Mouse (Mus musculus) embryonic facial prominence, embryonic 10.5 days (tissue): ENCODE data around the gene Glis1. TPM values are rescaled to one million over a fixed set of nuclear protein-coding genes. Genes with fewer than 3 reads are reported as not detected.
A peak's percentile ranks its signal among the peaks of the same experiment; 100 is the strongest.

Source experiments
- DNase-seq: peaks from one replicate; pipeline ENCODE4 v3.0.0-alpha.2; 2017; ENCODE audit warnings: low spot score
- H3K27ac ChIP-seq: fragments of 300-500 bp; sonication (generic); replicated peaks from 2 replicates; pipeline ENCODE4 v1.5.1; 2016; ENCODE audit warnings: mild to moderate bottlenecking
- H3K27me3 ChIP-seq: fragments of 300-500 bp; sonication (generic); replicated peaks from 2 replicates; pipeline ENCODE4 v1.6.1; 2016; ENCODE audit warnings: low read depth, mild to moderate bottlenecking; ENCODE audit not compliant: poor library complexity, severe bottlenecking
- H3K36me3 ChIP-seq: fragments of 300-500 bp; sonication (generic); replicated peaks from 2 replicates; pipeline ENCODE4 v1.6.1; 2016; ENCODE audit warnings: mild to moderate bottlenecking, moderate library complexity
- H3K4me1 ChIP-seq: fragments of 300-500 bp; sonication (generic); 2 replicates; pipeline ENCODE4 v1.6.1; 2016
- H3K4me3 ChIP-seq: fragments of 300-500 bp; sonication (generic); 2 replicates; pipeline ENCODE4 v1.5.1; 2016; ENCODE audit warnings: mild to moderate bottlenecking, moderate library complexity
- H3K9me3 ChIP-seq: fragments of 300-500 bp; sonication (generic); 2 replicates; pipeline ENCODE4 v1.6.1; 2016; ENCODE audit warnings: mild to moderate bottlenecking
- WGBS: fragments of 180-500 bp; shearing (Covaris S2); methylation state at CpG from one replicate; pipeline ENCODE4 v1.1.7; 2016; 5-methylcytosine and 5-hydroxymethylcytosine counted together
- polyA plus RNA-seq: library from polyadenylated mRNA; unstranded; fragments of >200 nt; fragmentation: Nextera tagmentation; extraction: Ambion mirVana; gene quantifications from 2 replicates; pipeline ENCODE4 v1.2.1, GENCODE M21; 2016

Glis1 gene
- polyA plus RNA-seq, 1 experiment from 2014 or later, result 7.3 TPM

- H3K36me3 ChIP-seq, result no peaks in the 10 kb centered on the region
- H3K4me3 ChIP-seq, result no peak overlapping the region
- peaks cover 40% of the 10 kb centered on the region for H3K27me3 ChIP-seq
- peak overlapping the region; percentile 66 for H3K27ac ChIP-seq
- WGBS, result 58% methylated on average over 19 of the region's 19 CpGs
- DNase-seq, result peak; percentile 46
- no peaks in the 10 kb centered on the region for H3K9me3 ChIP-seq
- H3K4me1 ChIP-seq, result peaks cover 67% of the 10 kb centered on the region
These were observed 136.1 kb downstream of the Glis1 start for GRCm38 (mm10) chr4:107570329-107571014.

GRCm38 (mm10) chr4:107575781-107576180 lies 141.4 kb downstream of the Glis1 start:
- no peak overlapping the region for H3K4me3 ChIP-seq
- no peaks in the 10 kb centered on the region; the same call in 1 of the 2 replicates for H3K27me3 ChIP-seq
- no peak for DNase-seq
- no peaks in the 10 kb centered on the region for H3K36me3 ChIP-seq
- peaks cover 51% of the 10 kb centered on the region for H3K4me1 ChIP-seq
- 83% methylated on average over 6 of the region's 6 CpGs for WGBS
- no peak overlapping the region for H3K27ac ChIP-seq
- no peaks in the 10 kb centered on the region for H3K9me3 ChIP-seq

- Histone ChIP-seq H3K4me1 (peaks cover 46% of the 10 kb centered on the region), H3K27ac (no peak overlapping the region)
These were observed 142.4 kb downstream of the Glis1 start for GRCm38 (mm10) chr4:107576742-107577141.

GRCm38 (mm10) chr4:107577146-107577839 lies 142.9 kb downstream of the Glis1 start:
- Histone ChIP-seq H3K27me3 (no peaks in the 10 kb centered on the region), H3K27ac (no peak overlapping the region), H3K4me1 (peaks cover 41% of the 10 kb centered on the region), H3K9me3 (no peaks in the 10 kb centered on the region), H3K36me3 (no peaks in the 10 kb centered on the region), H3K4me3 (no peak overlapping the region)
- no peak for DNase-seq
- 87% methylated on average over 12 of the region's 12 CpGs for WGBS

More at GRCm38 (mm10) chr4:107576742-107577141, 142.4 kb downstream of the Glis1 start:
- no peak for DNase-seq
- H3K27me3 ChIP-seq, result no peaks in the 10 kb centered on the region; the same call in 1 of the 2 replicates
- H3K4me3 ChIP-seq, result no peak overlapping the region
- no peaks in the 10 kb centered on the region for H3K9me3 ChIP-seq
- WGBS, result 76% methylated on average over 6 of the region's 6 CpGs
- H3K36me3 ChIP-seq, result no peaks in the 10 kb centered on the region

- DNase-seq, result peak; percentile 42
- H3K36me3 ChIP-seq, result no peaks in the 10 kb centered on the region
- no peak overlapping the region for H3K27ac ChIP-seq
- no peak overlapping the region for H3K4me3 ChIP-seq
- 0 out of 2 replicates have a peak, but pooled peaks cover 9% of the 10 kb centered on the region for H3K27me3 ChIP-seq
- no peaks in the 10 kb centered on the region for H3K9me3 ChIP-seq
- 66% methylated on average over 11 of the region's 11 CpGs for WGBS
- H3K4me1 ChIP-seq, result peaks cover 47% of the 10 kb centered on the region
These were observed 146.5 kb downstream of the Glis1 start for GRCm38 (mm10) chr4:107580883-107581282.

GRCm38 (mm10) chr4:107586391-107586790 lies 152.0 kb downstream of the Glis1 start:
- Histone ChIP-seq H3K27ac (no peak overlapping the region), H3K9me3 (no peaks in the 10 kb centered on the region), H3K27me3 (0 out of 2 replicates have a peak, but pooled peaks cover 9% of the 10 kb centered on the region), H3K4me1 (peaks cover 33% of the 10 kb centered on the region), H3K36me3 (no peaks in the 10 kb centered on the region), H3K4me3 (no peak overlapping the region)
- DNase-seq, result no peak
- WGBS, result 74% methylated on average over 5 of the region's 5 CpGs

GRCm38 (mm10) chr4:107588637-107589036 lies 154.2 kb downstream of the Glis1 start:
- Histone ChIP-seq H3K36me3 (no peaks in the 10 kb centered on the region), H3K27ac (no peak overlapping the region), H3K27me3 (peaks cover 13% of the 10 kb centered on the region; the same call in 1 of the 2 replicates), H3K4me1 (peaks cover 30% of the 10 kb centered on the region), H3K4me3 (no peak overlapping the region), H3K9me3 (no peaks in the 10 kb centered on the region)
- DNase-seq, result no peak
- 87% methylated on average over 7 of the region's 7 CpGs for WGBS

- WGBS, result 82% methylated on average over 8 of the region's 8 CpGs
- Histone ChIP-seq H3K36me3 (no peaks in the 10 kb centered on the region), H3K4me1 (peaks cover 30% of the 10 kb centered on the region), H3K27ac (no peak overlapping the region), H3K27me3 (peaks cover 17% of the 10 kb centered on the region; the same call in 1 of the 2 replicates), H3K4me3 (no peak overlapping the region), H3K9me3 (no peaks in the 10 kb centered on the region)
- no peak for DNase-seq
These were observed 154.7 kb downstream of the Glis1 start for GRCm38 (mm10) chr4:107589046-107589445.

GRCm38 (mm10) chr4:107590805-107591534 lies 156.6 kb downstream of the Glis1 start:
- Histone ChIP-seq H3K27ac (no peak overlapping the region; the same call in 1 of the 2 replicates), H3K4me1 (peaks cover 45% of the 10 kb centered on the region), H3K9me3 (no peaks in the 10 kb centered on the region), H3K4me3 (no peak overlapping the region), H3K27me3 (peaks cover 27% of the 10 kb centered on the region), H3K36me3 (no peaks in the 10 kb centered on the region)
- WGBS, result 85% methylated on average over 14 of the region's 14 CpGs
- no peak for DNase-seq

- Histone ChIP-seq H3K27ac (0 out of 2 replicates have a peak overlapping the region, but pooled peaks have one; percentile 24), H3K27me3 (peaks cover 41% of the 10 kb centered on the region), H3K4me1 (peaks cover 55% of the 10 kb centered on the region), H3K4me3 (no peak overlapping the region), H3K36me3 (no peaks in the 10 kb centered on the region), H3K9me3 (no peaks in the 10 kb centered on the region)
- WGBS, result 82% methylated on average over 4 of the region's 4 CpGs
- DNase-seq, result no peak
These were observed 159.0 kb downstream of the Glis1 start for GRCm38 (mm10) chr4:107593426-107593825.

GRCm38 (mm10) chr4:107597226-107597897 lies 163.0 kb downstream of the Glis1 start:
- H3K27me3 ChIP-seq, result peaks cover 56% of the 10 kb centered on the region
- peak; percentile 23 for DNase-seq
- peak overlapping the region; percentile 68 for H3K27ac ChIP-seq
- no peaks in the 10 kb centered on the region for H3K36me3 ChIP-seq
- no peaks in the 10 kb centered on the region for H3K9me3 ChIP-seq
- 27% methylated on average over 9 of the region's 9 CpGs for WGBS
- H3K4me1 ChIP-seq, result peaks cover 51% of the 10 kb centered on the region
- H3K4me3 ChIP-seq, result peak overlapping the region; percentile 14; the same call in 1 of the 2 replicates
